Mouse (Mus musculus) urinary bladder, postnatal 4 days (tissue): ENCODE measurements around the gene Nol10.

Experiments
- DNase-seq, 2 experiments: peaks; one replicate each; pipeline ENCODE4 v3.0.0; 2021 to 2022; ENCODE audit warnings: low spot score in 2 of 2

Gene Nol10

GRCm38 (mm10) chr12:17348048-17349036 is at the start of gene Nol10:
Gene Nol10, plus strand, starts transcription at chr12:17348458.
- DNase-seq, result peak; percentile 80 to 89

DNA sequence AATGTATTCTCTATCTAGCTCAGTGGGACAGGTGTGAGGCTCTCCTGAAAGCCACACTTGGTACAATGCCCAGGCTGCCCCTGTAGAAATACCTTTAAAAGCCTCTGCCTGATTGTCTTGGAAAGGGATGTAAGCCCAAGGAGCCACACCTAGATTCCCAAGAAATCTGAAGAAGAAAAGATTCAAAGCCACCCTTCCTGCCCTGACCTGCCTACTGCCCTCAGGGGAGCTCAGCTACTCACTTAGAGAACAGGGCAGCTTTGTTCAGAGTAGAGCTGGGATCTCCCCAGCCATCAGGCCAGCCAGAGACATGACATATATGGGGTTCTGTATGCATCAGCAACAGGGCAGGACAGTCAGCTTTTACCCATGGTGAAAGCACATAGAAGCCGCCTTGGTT is 48.4 kb upstream of the Nol10 start:
- DNase-seq, result no peak

GRCm38 (mm10) chr12:17305445-17305844 is 42.8 kb upstream of the Nol10 start:
- DNase-seq, result no peak

- no peak for DNase-seq
Measured at GRCm38 (mm10) chr12:17308246-17308645, 40.0 kb upstream of the Nol10 start.

DNA sequence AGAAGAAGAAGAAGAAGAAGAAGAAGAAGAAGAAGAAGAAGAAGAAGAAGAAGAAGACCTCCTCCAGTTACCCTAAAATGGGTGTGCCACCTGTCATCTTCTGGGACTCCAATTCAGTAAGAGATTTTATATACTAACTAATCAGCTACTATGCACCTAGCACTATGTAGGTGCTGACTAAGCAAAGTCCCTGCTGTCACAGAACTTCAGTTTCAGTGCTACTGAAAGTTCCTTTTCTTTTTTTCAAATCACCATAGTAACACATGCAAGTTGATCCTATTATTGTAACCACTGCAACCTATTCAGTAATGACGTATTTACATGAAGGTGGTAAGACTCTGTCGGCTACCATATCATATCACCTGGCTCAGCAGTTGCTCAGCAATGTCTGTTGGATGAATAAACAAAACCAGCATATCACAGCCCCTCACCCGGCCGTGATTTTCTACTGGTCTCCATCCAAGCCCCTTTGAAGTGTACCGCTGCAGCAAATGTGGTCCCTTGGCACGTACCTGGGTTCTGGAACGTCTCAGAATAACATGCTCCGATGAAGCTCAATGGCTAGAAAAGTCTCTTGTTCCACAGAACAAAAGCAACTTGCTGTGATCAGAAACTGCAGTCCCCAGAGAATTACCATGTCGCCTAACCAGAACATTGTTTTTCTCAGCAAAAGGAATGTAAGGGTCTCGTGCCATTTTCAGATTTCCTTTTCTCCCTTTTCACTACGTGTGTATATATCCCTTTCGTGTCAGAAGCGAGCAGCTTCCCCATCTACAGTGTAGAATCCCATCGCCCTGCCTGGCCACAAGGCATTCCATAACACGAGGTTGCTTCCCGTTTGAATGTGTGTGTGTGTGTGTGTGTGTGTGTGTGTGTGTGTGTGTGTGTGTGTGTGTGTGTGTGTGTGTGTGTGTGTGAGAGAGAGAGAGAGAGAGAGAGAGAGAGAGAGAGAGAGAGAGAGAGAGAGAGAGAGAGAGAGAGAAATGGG is 37.1 kb upstream of the Nol10 start:
- DNase-seq, result no peak

DNA sequence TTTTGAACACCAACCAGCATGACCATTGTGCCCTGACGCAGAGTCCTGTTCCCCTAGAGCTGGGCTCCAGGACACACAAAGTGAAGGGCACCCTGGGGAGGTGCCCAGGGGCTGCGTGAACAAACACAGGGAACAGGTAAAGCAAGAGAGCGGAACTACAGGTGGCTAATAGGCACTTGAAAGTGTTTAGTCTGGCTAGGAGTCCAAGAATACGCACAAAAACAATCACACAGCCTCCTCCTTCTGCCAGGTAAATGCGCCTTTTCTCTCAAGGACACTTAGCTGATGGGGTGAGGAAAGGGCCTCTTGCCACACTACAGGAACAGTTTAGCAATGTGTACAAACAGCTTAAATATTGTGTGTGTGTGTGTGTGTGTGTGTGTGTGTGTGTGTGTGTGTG is 32.2 kb upstream of the Nol10 start:
- no peak for DNase-seq

- no peak for DNase-seq
Measured at GRCm38 (mm10) chr12:17317970-17318369, 30.3 kb upstream of the Nol10 start.

DNA sequence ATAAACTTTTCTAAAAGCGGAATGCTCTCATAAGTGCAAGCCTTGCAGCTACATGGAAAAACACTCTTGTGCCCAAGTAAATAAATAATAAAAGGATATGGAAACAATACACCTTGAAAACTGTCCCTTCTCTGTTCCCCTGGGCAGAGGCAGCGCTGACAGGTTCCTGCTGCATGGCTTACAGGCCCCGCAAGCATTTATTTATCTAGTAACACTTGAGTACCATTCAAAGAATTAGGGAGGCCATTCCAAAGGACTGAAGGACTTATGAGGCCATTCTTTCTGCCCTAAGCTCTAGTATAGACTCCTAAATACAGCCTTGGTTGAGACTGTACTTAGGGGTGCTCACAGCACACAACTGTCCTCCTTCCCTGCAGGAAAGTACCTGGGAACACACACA is 29.8 kb upstream of the Nol10 start:
- no peak for DNase-seq

GRCm38 (mm10) chr12:17324549-17325470 is 23.4 kb upstream of the Nol10 start:
- no peak for DNase-seq

- DNase-seq, result no peak
Measured at GRCm38 (mm10) chr12:17329259-17329658, 19.0 kb upstream of the Nol10 start, which contains the start of gene Atp6v1c2. Gene Atp6v1c2, minus strand, starts transcription at chr12:17329359.

DNA sequence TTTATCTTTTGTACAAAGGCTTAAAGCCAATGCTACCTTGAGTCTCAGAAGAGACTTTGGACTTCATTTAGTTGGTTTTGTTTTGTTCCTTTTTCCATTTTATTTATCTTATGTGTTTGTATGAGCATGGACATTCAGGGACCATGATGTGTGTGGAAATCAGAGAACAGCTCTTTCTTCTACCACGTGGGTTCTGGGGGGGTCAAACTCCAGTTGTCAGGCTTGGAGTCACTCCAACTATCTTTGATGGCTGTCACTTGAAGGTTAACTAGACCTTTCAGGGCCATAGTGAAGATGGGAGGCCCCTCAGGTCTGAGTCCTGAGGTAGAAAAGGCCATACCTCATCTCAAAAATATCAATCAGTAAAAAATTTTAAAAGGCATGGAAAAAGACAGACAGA is 14.8 kb upstream of the Nol10 start:
- DNase-seq, result no peak

- DNase-seq, result no peak
Measured at GRCm38 (mm10) chr12:17338338-17338737, 9.9 kb upstream of the Nol10 start.

DNA sequence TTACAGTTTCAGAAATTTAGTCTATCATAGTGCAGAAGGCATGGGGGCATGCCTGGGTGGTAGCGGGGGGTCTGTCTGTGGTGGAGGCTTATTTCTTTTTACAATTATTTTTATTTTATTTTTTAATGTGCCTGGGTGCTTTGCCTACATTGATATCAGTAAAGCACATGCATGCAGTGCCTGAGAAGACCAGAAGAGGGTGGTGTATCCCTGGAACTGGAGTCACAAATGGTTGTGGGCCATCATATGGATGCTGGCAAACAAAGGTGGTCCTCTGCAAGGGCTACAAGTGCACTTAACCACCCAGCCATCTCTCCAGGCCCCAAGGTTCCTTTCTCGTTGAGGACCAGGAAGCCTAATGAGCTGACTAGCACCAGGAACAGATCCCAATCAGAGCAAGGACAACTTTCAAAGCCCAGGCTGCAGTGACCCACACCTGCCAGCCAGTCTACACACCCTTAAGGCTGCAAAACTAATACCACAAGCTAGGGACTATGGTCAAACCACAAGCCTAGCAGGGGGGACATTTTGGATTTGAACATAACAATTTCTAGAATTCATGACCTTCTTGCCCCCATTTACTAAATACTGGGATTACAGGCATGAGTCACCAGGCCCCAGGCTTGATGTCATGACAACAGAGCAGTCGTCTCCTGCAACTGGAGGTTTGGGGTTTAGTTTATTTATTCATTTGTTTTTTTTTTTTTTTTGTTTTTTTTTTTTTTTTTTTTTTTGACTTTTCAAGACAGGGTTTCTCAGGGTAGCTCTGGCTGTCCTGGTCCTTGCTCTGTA is 8.9 kb upstream of the Nol10 start:
- DNase-seq, result no peak

DNA sequence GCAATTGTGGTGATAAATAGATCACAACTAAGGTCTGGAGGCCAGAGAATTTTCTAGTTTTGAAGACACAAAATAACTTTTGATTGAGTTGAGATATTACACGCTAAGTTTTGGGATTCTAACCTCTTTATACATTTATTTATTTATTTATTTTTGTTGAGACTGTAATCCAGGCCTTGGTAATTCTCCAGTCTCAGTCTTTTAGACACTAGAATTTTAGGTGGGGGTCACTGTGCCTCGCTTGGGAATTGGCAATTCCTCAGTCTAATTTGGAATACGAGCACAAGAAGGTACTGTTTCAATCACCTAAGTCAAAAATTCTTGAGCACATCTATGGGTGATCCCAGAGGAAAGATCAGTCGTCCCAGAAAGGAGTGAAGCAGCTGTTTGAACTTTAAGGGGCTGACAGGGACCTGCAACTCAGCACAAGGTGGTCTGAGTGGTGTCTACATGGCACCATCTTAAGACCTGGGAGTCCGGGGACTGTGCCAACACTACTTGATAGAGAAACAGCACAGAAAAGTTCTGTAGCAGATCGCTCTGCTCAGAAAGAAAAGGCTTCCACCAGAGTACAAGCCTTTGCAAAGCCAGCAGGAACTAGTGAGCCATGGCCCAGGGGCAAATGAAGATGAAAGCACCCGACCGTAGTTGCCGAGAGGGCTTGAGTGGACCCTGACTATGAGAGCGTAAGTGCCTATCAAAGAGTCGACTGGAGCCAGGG is 771 bp upstream of the Nol10 start:
- no peak for DNase-seq

DNA sequence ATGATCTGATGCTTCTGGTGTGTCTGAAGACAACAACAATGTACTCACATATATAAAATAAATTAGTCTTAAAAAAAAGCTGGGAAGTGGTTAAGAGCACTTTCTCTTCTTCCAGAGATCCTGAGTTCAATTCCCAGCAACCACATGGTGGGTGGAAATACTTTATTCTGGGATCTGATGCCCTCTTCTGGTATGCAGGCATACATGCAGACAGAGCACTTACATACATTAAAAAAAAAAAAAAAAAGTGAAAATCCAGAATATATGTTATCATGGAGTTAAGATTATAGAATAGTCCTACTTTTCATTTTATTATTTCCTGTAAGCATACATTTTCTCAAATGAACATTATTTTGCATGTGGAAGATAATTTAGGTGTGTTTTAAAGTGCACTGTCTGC is 1.8 kb downstream of the Nol10 start:
- DNase-seq, result no peak

DNA sequence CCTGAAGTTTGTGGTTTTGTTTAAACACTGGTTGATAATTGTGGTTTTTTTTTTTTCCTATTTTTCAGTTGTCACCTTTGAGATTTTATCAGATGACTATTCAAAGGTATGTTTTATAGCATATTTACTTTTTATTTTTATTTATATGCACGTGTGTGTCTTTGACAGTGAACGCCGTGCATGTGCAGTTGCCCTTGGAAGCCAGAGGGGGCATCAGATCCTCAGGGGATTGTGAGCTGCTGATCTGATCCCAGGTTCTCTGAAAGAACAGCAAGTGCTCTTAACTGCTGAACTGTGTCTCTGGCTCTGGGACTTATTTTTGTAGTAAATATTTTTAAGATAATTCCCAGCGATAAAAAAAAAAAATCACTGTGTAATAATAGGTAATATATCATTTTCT is 8.6 kb downstream of the Nol10 start:
- no peak for DNase-seq

GRCm38 (mm10) chr12:17357795-17358194 is 9.5 kb downstream of the Nol10 start:
- DNase-seq, result no peak

DNA sequence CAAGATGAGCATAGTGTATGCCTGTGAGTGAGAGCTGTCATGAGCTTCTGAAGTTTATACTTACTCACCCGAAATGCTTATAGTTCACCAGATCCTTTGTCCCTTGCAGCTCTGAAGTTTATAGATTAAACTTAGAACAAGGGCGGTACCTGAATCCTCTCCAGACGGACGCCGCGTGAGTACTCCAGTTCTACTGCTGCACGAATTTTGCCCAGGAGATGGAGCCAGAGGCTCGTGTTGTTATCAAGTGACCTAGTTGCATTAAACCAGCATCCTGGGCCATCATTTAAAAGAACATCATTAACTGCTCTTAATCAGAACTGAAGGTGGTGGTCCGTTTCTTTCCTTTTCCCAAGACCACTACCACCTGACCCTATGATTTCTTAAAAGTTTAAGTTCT is 10.7 kb downstream of the Nol10 start:
- DNase-seq, result no peak

- DNase-seq, result no peak
Measured at GRCm38 (mm10) chr12:17360104-17360503, 11.8 kb downstream of the Nol10 start.

DNA sequence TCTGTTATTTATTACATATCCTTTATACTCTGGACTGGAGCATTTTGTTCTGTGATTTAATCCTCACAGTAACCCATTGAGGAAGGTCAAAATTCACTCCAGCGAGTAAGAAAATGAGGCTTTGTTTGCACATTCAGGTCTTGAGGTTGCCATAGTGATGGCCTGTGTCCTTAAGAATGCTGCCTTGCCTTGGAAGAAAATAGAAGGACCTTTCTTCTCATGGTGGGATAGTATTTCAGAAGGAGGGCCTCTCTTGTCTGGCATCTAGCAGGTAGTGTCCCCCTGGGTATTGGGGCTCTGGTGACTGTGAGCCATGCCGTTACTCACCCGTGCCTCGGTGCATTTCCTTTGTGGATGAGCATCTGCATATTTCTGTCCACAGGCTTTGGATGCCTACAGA is 12.4 kb downstream of the Nol10 start:
- DNase-seq, result no peak
